12 mouse cellular contexts compared by ENCODE assay signal in the genomic region with DNA sequence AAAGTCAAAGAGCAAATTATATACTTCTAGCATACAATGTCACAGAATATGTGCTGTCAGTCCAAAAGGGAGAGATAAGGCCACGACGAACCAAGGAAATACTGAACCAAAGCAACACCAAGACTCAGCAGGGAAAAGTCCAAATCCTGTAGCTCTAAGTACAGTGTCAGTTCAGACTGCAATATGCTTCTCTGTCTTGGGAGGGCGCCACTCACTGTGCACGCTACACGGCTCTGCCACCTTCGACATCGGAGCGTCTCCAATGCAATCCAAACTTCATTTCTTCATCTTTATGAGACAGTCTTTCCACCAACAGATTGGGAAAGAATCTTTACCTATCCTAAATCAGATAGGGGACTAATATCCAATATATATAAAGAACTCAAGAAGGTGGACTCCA.
"Had no signal": no experiment of that assay in that cellular context is flagged by ENCODE, and none has a peak within 500 bp of the region (broad histone marks: within the 10 kb centered on the region; RNA-seq: fewer than 3 reads in every experiment).

No protein-coding gene starts in this region.

- H3K27ac ChIP-seq: left cerebral cortex, adult 2 months; limb, embryonic 10.5 days; lung, embryonic 15.5 days; midbrain, embryonic 13.5 days had no signal

- H3K4me2 ChIP-seq: lung, embryonic 15.5 days; midbrain, embryonic 13.5 days had no signal

- DNase-seq: kidney, adult 18-20 months; kidney, postnatal 10 days; lung, postnatal 36 days; right cerebral cortex, adult 18-20 months; right cerebral cortex, postnatal 25 days; thymus, adult 18-20 months; thymus, postnatal 14 days had no signal

- H3K36me3 ChIP-seq: limb, embryonic 10.5 days; lung, embryonic 15.5 days; midbrain, embryonic 13.5 days had no signal

- H3K9ac ChIP-seq: lung, embryonic 15.5 days; midbrain, embryonic 13.5 days had no signal

- H3K4me3 ChIP-seq: left cerebral cortex, adult 2 months; limb, embryonic 10.5 days; lung, embryonic 15.5 days; midbrain, embryonic 13.5 days had no signal

- H3K4me1 ChIP-seq: limb, embryonic 10.5 days; lung, embryonic 15.5 days; midbrain, embryonic 13.5 days had no signal

- H3K9me3 ChIP-seq: limb, embryonic 10.5 days; lung, embryonic 15.5 days; midbrain, embryonic 13.5 days had no signal

- H3K27me3 ChIP-seq: lung, embryonic 15.5 days; midbrain, embryonic 13.5 days had no signal

- ATAC-seq: inflammation-experienced regulatory T-cells, adult 6 months; midbrain, embryonic 13.5 days had no signal
